Mouse (Mus musculus) layer of hippocampus, adult 9-10 months (tissue): Measurements from ENCODE around the gene Arhgef25.
"Not testable (repeated sequence)": the region's sequence is repeated elsewhere in the genome, so short reads cannot be mapped to it uniquely, and the experiment has no call there.

Source experiments
- DNase-seq: peaks from one replicate; pipeline ENCODE4 v3.0.0; 2022; ENCODE audit warnings: low spot score

The Arhgef25 gene

GRCm38 (mm10) chr10:127165654-127166403, 24.1 kb downstream of the Arhgef25 start:
- DNase-seq, result no peak

- DNase-seq, result no peak
These were observed 24.6 kb downstream of the Arhgef25 start for GRCm38 (mm10) chr10:127165354-127165653.

GRCm38 (mm10) chr10:127164631-127165353, 25.1 kb downstream of the Arhgef25 start, which contains the start of gene B4galnt1:
Gene B4galnt1 (plus strand): TSS chr10:127165225.
- no peak for DNase-seq

GRCm38 (mm10) chr10:127164190-127164589, 25.7 kb downstream of the Arhgef25 start:
- no peak for DNase-seq

GRCm38 (mm10) chr10:127162771-127163261, 27.1 kb downstream of the Arhgef25 start:
- DNase-seq, result not testable (repeated sequence)

GRCm38 (mm10) chr10:127160728-127161127, 29.2 kb downstream of the Arhgef25 start:
- no peak for DNase-seq

GRCm38 (mm10) chr10:127160081-127160480, 29.8 kb downstream of the Arhgef25 start:
- DNase-seq, result no peak

GRCm38 (mm10) chr10:127158471-127158870, 31.4 kb downstream of the Arhgef25 start:
- no peak for DNase-seq

- no peak for DNase-seq
These were observed 33.4 kb downstream of the Arhgef25 start for GRCm38 (mm10) chr10:127156511-127156910.

- DNase-seq, result no peak
These were observed 33.8 kb downstream of the Arhgef25 start for GRCm38 (mm10) chr10:127156089-127156488.

GRCm38 (mm10) chr10:127154652-127155051, 35.2 kb downstream of the Arhgef25 start:
- DNase-seq, result no peak

GRCm38 (mm10) chr10:127154241-127154640, 35.6 kb downstream of the Arhgef25 start:
- no peak for DNase-seq

- no peak for DNase-seq
These were observed 36.6 kb downstream of the Arhgef25 start for GRCm38 (mm10) chr10:127153323-127153722.

GRCm38 (mm10) chr10:127152556-127152955, 37.3 kb downstream of the Arhgef25 start:
- DNase-seq, result not testable (repeated sequence)

- not testable (repeated sequence) for DNase-seq
These were observed 38.6 kb downstream of the Arhgef25 start for GRCm38 (mm10) chr10:127151233-127151632.

GRCm38 (mm10) chr10:127150471-127150872, 39.4 kb downstream of the Arhgef25 start:
- no peak for DNase-seq

- DNase-seq, result no peak
These were observed 42.7 kb downstream of the Arhgef25 start for GRCm38 (mm10) chr10:127147135-127147534.

- DNase-seq, result no peak
These were observed 44.6 kb downstream of the Arhgef25 start for GRCm38 (mm10) chr10:127145303-127145702.

GRCm38 (mm10) chr10:127144536-127144935, 45.3 kb downstream of the Arhgef25 start:
- no peak for DNase-seq

- DNase-seq, result no peak
These were observed 46.7 kb downstream of the Arhgef25 start for GRCm38 (mm10) chr10:127143228-127143627.

GRCm38 (mm10) chr10:127141500-127141899, 48.4 kb downstream of the Arhgef25 start:
- DNase-seq, result no peak

- no peak for DNase-seq
These were observed 48.9 kb downstream of the Arhgef25 start for GRCm38 (mm10) chr10:127140971-127141370.
